Mouse (Mus musculus) embryonic fibroblast, embryonic 13.5 days (primary cell): Measurements from ENCODE around the gene Hsd17b7. TPM values are rescaled to one million over a fixed set of nuclear protein-coding genes. Genes with fewer than 3 reads are reported as not detected.
"Not testable (repeated sequence)": the region's sequence is repeated elsewhere in the genome, so short reads cannot be mapped to it uniquely, and the experiment has no call there.

Experiments used
- H3K27ac ChIP-seq: 2 replicates; pipeline ENCODE4 v1.5.1; 2012; ENCODE audit warnings: low read length, control low read depth, inconsistent platforms; ENCODE audit not compliant: insufficient read depth
- H3K4me1 ChIP-seq: 2 replicates; pipeline ENCODE4 v1.6.1; 2011; ENCODE audit warnings: low read length; ENCODE audit not compliant: control insufficient read depth, insufficient read depth
- H3K4me3 ChIP-seq: 2 replicates; pipeline ENCODE4 v1.5.1; 2011; ENCODE audit warnings: mild to moderate bottlenecking, control low read depth, low read length; ENCODE audit not compliant: insufficient read depth
- CTCF ChIP-seq: IDR thresholded peaks from 2 replicates; pipeline ENCODE4 v1.5.1; 2011; ENCODE audit warnings: mild to moderate bottlenecking, control low read depth, low read length, moderate library complexity, borderline replicate concordance; ENCODE audit not compliant: insufficient read depth
- POLR2A ChIP-seq: IDR thresholded peaks from 2 replicates; pipeline ENCODE4 v1.6.1; 2011; ENCODE audit warnings: low read depth, mild to moderate bottlenecking, control low read depth, low read length, moderate library complexity
- polyA plus RNA-seq: library from polyadenylated mRNA; stranded (reverse); fragments of >200 nt; gene quantifications from 2 replicates; pipeline ENCODE4 v1.2.4, GENCODE M21; 2011; ENCODE audit warnings: low read depth; ENCODE audit not compliant: missing spikeins, insufficient read length

Hsd17b7 gene
- polyA plus RNA-seq, result 33.7 and 49.1 TPM in 2 replicates

DNA sequence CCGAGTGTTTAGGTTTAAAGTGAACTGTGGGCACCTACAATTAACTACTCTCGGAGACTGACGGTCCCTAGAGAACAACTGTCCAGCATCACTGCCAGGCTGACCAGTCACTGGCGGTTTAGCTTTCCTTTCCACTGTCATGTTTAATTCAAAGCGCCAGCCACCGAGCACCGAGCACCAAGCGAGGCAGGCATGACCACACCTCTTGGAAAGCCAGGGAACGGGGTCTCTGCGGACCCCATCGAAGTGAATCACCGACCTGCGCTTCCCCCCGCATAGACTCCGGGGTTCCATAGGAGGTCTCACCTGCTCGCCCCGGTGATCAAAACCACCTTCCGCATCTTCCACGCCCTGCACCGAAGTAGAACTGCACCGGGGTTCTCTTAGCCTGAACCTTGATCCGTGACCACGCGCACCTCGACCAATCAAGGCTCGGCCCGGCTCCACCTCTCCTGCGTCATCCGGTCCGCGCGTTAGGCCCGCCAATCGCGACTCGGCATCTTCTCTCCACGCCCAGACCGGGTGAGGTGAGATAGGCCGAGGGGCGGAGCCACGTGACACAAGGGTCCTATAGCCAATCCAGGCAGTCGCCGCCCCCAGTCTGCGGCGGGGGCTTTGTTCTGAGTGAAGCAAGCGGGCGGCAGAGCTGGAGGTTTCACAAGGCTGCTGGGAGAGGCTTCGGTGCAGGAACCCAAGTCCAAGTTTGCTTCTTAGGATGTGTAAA, at the start of gene Hsd17b7:
TSS of gene Hsd17b7 (minus strand) at position 450 of the 724 bp plus-strand sequence.
- peak within 1 kb of the TSS; percentile 86 for H3K4me3 ChIP-seq
- TF ChIP-seq POLR2A (peak; percentile 95), CTCF (no peak)
- H3K4me1 ChIP-seq, result peaks cover 8% of the 10 kb centered on the region
- H3K27ac ChIP-seq, result peak within 1 kb of the TSS; percentile 80

GRCm38 (mm10) chr1:170014784-170015183, 45.7 kb upstream of the Hsd17b7 start:
- no peak overlapping the region for H3K4me3 ChIP-seq
- TF ChIP-seq CTCF (no peak), POLR2A (no peak)
- H3K4me1 ChIP-seq, result 0 out of 2 replicates have a peak, but pooled peaks cover 2% of the 10 kb centered on the region
- H3K27ac ChIP-seq, result no peak overlapping the region

GRCm38 (mm10) chr1:170010716-170011505, 41.9 kb upstream of the Hsd17b7 start:
- H3K4me3 ChIP-seq, result no peak overlapping the region
- no peak overlapping the region for H3K27ac ChIP-seq
- TF ChIP-seq CTCF, result no peak
- TF ChIP-seq POLR2A, result no peak
- peaks cover 16% of the 10 kb centered on the region for H3K4me1 ChIP-seq

DNA sequence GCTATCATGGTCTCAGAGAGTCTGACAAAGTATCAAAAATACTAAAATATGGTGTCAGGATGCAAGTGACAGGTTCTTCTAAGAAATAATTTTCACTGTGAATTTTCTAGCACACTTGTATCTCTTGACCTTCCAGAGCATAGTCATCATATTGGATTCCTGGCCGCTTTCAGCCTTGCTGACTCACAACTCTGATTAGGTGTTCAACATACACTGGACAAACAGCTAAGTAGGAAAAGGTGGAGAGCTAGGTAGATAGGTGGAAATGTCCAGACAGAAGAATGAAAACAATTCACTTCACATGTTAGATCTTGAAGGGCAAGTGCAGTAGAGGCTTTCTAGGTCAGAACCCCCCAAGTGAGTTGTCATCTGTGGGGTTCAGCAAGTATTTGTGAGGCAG, 40.3 kb upstream of the Hsd17b7 start:
- TF ChIP-seq POLR2A (no peak), CTCF (no peak)
- peak overlapping the region; percentile 62; the same call in 1 of the 2 replicates for H3K27ac ChIP-seq
- no peak overlapping the region for H3K4me3 ChIP-seq
- H3K4me1 ChIP-seq, result peaks cover 16% of the 10 kb centered on the region

DNA sequence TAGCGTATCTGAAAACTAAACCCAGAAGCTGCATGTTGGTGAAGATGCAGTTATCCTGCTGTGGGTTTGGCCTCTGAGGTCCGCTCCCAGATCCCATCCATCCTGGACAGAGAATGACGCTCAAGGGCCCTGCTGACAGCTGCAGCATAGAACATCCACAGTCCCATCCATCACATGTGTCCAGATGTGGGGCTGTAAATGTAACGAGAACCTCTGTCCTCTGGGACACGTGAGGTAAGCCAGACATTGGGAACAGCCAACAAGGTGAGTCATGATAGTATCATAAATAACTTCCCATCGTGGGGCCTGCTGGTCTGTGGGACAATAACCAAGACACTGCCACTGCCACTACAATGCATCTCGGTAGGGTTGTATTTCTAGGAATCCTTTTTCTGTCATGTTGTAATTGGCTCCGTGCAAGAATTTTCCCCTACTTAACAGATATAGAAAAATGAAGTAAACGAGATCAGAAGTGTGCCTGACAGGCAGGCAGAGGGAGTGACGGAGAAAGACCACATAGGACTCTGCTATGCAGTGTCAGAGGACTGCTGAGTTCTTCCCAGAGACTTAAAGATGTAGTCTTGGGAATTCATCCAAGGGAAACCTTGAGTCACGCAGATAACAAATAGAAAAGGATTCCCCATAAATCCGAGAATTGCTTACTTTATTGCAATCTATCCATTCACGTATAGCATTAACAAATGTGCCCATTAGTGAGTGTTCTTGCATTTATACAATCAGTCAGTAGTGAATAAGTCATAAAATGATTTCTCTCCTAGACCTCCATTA, 39.6 kb upstream of the Hsd17b7 start:
- peak overlapping the region; percentile 81; the same call in 1 of the 2 replicates for H3K27ac ChIP-seq
- H3K4me1 ChIP-seq, result peaks cover 16% of the 10 kb centered on the region
- TF ChIP-seq POLR2A (no peak), CTCF (no peak)
- H3K4me3 ChIP-seq, result no peak overlapping the region

GRCm38 (mm10) chr1:170006516-170006915, 37.5 kb upstream of the Hsd17b7 start:
- Histone ChIP-seq H3K4me3 (no peak overlapping the region), H3K27ac (peak overlapping the region; percentile 78), H3K4me1 (peaks cover 16% of the 10 kb centered on the region)
- TF ChIP-seq CTCF (no peak), POLR2A (no peak)

GRCm38 (mm10) chr1:170005297-170005696, 36.3 kb upstream of the Hsd17b7 start:
- Histone ChIP-seq H3K4me1 (peaks cover 16% of the 10 kb centered on the region), H3K27ac (no peak overlapping the region), H3K4me3 (no peak overlapping the region)
- TF ChIP-seq CTCF (no peak), POLR2A (no peak)

DNA sequence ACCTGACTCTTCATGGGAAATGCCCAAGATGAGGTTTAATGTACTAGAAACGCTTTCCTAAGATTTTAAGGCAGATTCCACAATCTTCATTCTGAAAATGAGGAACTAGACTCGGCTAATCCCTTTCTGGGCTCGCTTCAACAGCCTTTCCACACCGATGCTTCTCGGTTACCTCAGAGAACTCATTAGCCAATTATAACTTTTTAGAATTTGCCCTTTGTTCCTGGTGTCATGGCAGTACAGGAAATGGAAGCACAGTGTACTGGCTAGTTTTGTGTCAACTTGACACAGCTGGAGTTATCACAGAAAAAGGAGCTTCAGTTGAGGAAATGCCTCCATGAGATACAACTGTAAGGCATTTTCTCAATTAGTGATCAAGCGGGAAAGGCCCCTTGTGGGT, 24.9 kb upstream of the Hsd17b7 start:
- not testable (repeated sequence) for H3K4me3 ChIP-seq, H3K4me1 ChIP-seq, H3K27ac ChIP-seq

DNA sequence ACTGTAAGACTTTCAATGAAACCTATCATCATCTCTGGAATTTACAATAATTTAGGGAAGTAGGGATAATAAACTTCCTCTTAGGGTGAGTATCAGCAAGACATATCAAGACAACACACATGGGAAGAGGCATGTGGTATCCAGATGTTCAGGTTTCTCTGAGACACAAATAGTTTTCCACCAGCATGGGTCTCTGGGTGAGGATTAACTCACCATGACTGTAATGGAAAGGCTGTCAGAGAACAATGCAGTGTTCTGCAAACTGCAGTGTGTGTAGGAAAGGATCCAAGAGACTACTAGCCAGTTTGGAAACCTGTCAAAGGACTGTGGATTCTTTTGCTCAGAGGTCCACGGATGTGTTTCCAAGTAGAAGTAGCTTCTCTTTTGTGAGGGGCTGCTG, 17.1 kb upstream of the Hsd17b7 start:
- TF ChIP-seq POLR2A (no peak), CTCF (no peak)
- H3K4me3 ChIP-seq, result no peak overlapping the region
- H3K4me1 ChIP-seq, result peaks cover 5% of the 10 kb centered on the region
- peak overlapping the region; percentile 47 for H3K27ac ChIP-seq
